Mouse (Mus musculus) forebrain, embryonic 11.5 days (tissue): ENCODE results near the gene Ppt2. TPM values are rescaled to one million over a fixed set of nuclear protein-coding genes. Genes with fewer than 3 reads are reported as not detected.
A peak's percentile ranks its signal among the peaks of the same experiment; 100 is the strongest.

Experiments
- ATAC-seq: fragments of 200-750 bp; cut with Nextera tagmentation; replicated peaks from 2 replicates; pipeline ENCODE4 v1.8.0; 2017; ENCODE audit warnings: moderate TSS enrichment; ENCODE audit not compliant: low FRiP score
- DNase-seq: peaks from one replicate; pipeline ENCODE4 v3.0.0-alpha.2; 2017; ENCODE audit warnings: low spot score
- H3K27ac ChIP-seq: fragments of 300-500 bp; sonication (generic); 2 replicates; pipeline ENCODE4 v1.5.1; 2014; ENCODE audit warnings: low read depth, low read length
- H3K27me3 ChIP-seq: fragments of 300-500 bp; sonication (generic); 2 replicates; pipeline ENCODE4 v1.6.1; 2014; ENCODE audit warnings: mild to moderate bottlenecking, low read length, mixed read lengths; ENCODE audit not compliant: control insufficient read depth, insufficient read depth
- H3K36me3 ChIP-seq: fragments of 300-500 bp; sonication (generic); 2 replicates; pipeline ENCODE4 v1.6.1; 2014; ENCODE audit warnings: mild to moderate bottlenecking, low read length, moderate library complexity, mixed read lengths; ENCODE audit not compliant: control insufficient read depth, insufficient read depth
- H3K4me1 ChIP-seq: fragments of 300-500 bp; sonication (generic); replicated peaks from 2 replicates; pipeline ENCODE4 v1.6.1; 2014; ENCODE audit warnings: low read length, mixed read lengths; ENCODE audit not compliant: control insufficient read depth, insufficient read depth
- H3K4me2 ChIP-seq: fragments of 300-500 bp; sonication (generic); 2 replicates; pipeline ENCODE4 v1.6.1; 2014; ENCODE audit warnings: low read depth, mild to moderate bottlenecking, low read length, moderate library complexity, mixed read lengths; ENCODE audit not compliant: severe bottlenecking
- H3K4me3 ChIP-seq: fragments of 300-500 bp; sonication (generic); 2 replicates; pipeline ENCODE4 v1.5.1; 2014; ENCODE audit warnings: low read depth, low read length
- H3K9ac ChIP-seq: fragments of 300-500 bp; sonication (generic); 2 replicates; pipeline ENCODE4 v1.6.1; 2014; ENCODE audit warnings: low read length
- H3K9me3 ChIP-seq: fragments of 300-500 bp; sonication (generic); 2 replicates; pipeline ENCODE4 v1.6.1; 2016; ENCODE audit warnings: low read length, mixed read lengths; ENCODE audit not compliant: control insufficient read depth
- WGBS: fragments of 180-500 bp; shearing (Covaris S2); extraction: QIAGEN DNeasy Blood & Tissue Kit; methylation state at CpG from one replicate; pipeline ENCODE4 v1.1.7; 2014; 5-methylcytosine and 5-hydroxymethylcytosine counted together
- polyA plus RNA-seq: library from polyadenylated mRNA; unstranded; fragments of >200 nt; fragmentation: Nextera tagmentation; extraction: Ambion mirVana; gene quantifications from 2 replicates; pipeline ENCODE4 v1.2.1, GENCODE M21; 2014

Ppt2 gene
- polyA plus RNA-seq, 1 experiment from 2014 or later = 26.4 TPM

GRCm38 (mm10) chr17:34654392-34654791, 26.1 kb upstream of the Ppt2 start:
- WGBS = 95% methylated on average over 13 of the region's 13 CpGs
- no peak overlapping the region for H3K4me2 ChIP-seq
- H3K4me3 ChIP-seq = no peak overlapping the region
- H3K36me3 ChIP-seq = peaks cover 4% of the 10 kb centered on the region; the same call in 1 of the 2 replicates
- no peak for DNase-seq
- H3K9me3 ChIP-seq = no peaks in the 10 kb centered on the region
- H3K9ac ChIP-seq = no peak overlapping the region
- H3K4me1 ChIP-seq = peaks cover 3% of the 10 kb centered on the region; the same call in 1 of the 2 replicates
- H3K27ac ChIP-seq = no peak overlapping the region
- H3K27me3 ChIP-seq = no peaks in the 10 kb centered on the region
- ATAC-seq = no peak

- 62% methylated on average over 9 of the region's 9 CpGs for WGBS
- H3K9me3 ChIP-seq = no peaks in the 10 kb centered on the region
- no peak overlapping the region for H3K27ac ChIP-seq
- H3K4me3 ChIP-seq = no peak overlapping the region
- no peaks in the 10 kb centered on the region for H3K27me3 ChIP-seq
- no peak overlapping the region for H3K9ac ChIP-seq
- peak; percentile 78 for DNase-seq
- no peak for ATAC-seq
- H3K4me1 ChIP-seq = peaks cover 3% of the 10 kb centered on the region; the same call in 1 of the 2 replicates
- H3K4me2 ChIP-seq = no peak overlapping the region
- H3K36me3 ChIP-seq = peaks cover 4% of the 10 kb centered on the region; the same call in 1 of the 2 replicates
Measured at GRCm38 (mm10) chr17:34653746-34654285, 25.5 kb upstream of the Ppt2 start.

DNA sequence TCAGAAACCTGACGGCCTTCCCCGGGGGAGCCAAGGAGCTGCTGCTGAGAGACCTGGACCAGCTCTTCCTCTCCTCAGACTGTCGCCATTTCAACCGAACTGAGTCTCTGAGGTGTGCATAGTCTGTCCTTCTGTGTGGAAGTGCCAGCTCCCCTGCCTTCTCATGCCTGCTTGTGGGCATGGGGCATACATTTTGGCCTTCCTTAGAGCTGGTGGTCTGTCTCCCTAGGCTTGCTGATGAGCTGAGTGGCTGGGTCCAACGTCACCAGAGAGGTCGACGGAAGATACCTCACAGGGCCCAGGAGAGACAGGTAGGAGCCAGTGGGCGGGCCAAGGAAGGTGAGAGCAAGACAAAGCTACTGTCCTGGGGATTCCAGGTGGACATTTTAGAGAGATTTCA, 24.7 kb upstream of the Ppt2 start:
- no peak for DNase-seq
- no peak overlapping the region for H3K27ac ChIP-seq
- peaks cover 4% of the 10 kb centered on the region; the same call in 1 of the 2 replicates for H3K36me3 ChIP-seq
- peaks cover 8% of the 10 kb centered on the region for H3K4me1 ChIP-seq
- no peak for ATAC-seq
- H3K9ac ChIP-seq = no peak overlapping the region
- H3K9me3 ChIP-seq = no peaks in the 10 kb centered on the region
- no peaks in the 10 kb centered on the region for H3K27me3 ChIP-seq
- H3K4me3 ChIP-seq = no peak overlapping the region
- no peak overlapping the region for H3K4me2 ChIP-seq
- 89% methylated on average over 8 of the region's 8 CpGs for WGBS

DNA sequence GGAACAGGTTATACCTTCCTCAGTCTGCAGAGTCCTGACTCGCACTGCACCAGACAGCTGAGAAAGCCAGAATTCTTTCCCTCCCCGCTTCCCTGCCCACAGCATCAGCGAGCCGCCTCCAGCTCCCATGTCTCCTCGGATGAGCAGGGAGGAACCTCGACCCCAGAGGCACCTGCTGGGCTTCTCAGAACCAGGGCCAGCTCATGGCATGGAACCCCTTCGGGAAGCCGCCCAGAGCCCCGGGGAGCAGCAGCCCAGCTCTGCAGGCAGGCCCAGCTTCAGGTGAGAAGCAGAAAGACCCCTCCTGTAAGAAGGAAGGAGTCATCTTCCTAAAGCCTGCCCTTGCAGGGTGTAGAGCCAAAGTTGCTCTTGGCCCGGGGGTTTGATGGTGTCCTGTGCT, 24.2 kb upstream of the Ppt2 start:
- Histone ChIP-seq H3K9me3 (no peaks in the 10 kb centered on the region), H3K4me3 (no peak overlapping the region), H3K9ac (no peak overlapping the region), H3K4me2 (no peak overlapping the region), H3K27me3 (no peaks in the 10 kb centered on the region), H3K4me1 (peaks cover 12% of the 10 kb centered on the region), H3K27ac (no peak overlapping the region), H3K36me3 (peaks cover 4% of the 10 kb centered on the region; the same call in 1 of the 2 replicates)
- WGBS = 90% methylated on average over 10 of the region's 10 CpGs
- ATAC-seq (no peak), DNase-seq (peak; percentile 52)

GRCm38 (mm10) chr17:34651507-34652221, 23.4 kb upstream of the Ppt2 start:
- Histone ChIP-seq H3K36me3 (peaks cover 4% of the 10 kb centered on the region; the same call in 1 of the 2 replicates), H3K4me1 (peaks cover 12% of the 10 kb centered on the region), H3K9me3 (no peaks in the 10 kb centered on the region), H3K4me2 (no peak overlapping the region), H3K27ac (no peak overlapping the region), H3K9ac (no peak overlapping the region), H3K27me3 (no peaks in the 10 kb centered on the region), H3K4me3 (no peak overlapping the region)
- DNase-seq (peak; percentile 71), ATAC-seq (no peak)
- WGBS = 50% methylated on average over 19 of the region's 19 CpGs

DNA sequence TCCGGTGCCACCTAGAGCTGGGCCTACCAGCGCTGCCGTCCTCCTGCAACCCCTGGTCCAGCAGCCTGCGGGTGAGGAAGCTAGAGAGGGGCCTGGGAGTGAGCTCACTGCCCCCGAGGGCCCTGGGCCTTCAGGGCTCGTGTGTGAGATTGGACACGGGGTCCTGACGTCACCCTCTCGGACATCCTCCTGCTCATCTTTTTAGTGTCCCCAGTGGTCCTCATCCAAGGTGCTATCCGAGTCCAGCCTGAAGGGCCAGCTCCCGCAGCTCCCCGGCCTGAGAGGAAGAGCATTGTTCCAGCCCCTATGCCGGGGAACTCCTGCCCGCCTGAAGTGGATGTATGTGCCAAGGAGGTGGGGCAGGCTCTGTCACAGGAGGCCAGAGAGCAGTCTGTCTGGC, 22.5 kb upstream of the Ppt2 start:
- Histone ChIP-seq H3K27me3 (no peaks in the 10 kb centered on the region), H3K9ac (no peak overlapping the region), H3K36me3 (peaks cover 4% of the 10 kb centered on the region; the same call in 1 of the 2 replicates), H3K4me2 (no peak overlapping the region), H3K27ac (no peak overlapping the region), H3K4me1 (peaks cover 9% of the 10 kb centered on the region), H3K4me3 (no peak overlapping the region), H3K9me3 (no peaks in the 10 kb centered on the region)
- ATAC-seq (no peak), DNase-seq (peak; percentile 45)
- WGBS = 91% methylated on average over 14 of the region's 14 CpGs

GRCm38 (mm10) chr17:34649106-34649864, 21.0 kb upstream of the Ppt2 start:
- H3K36me3 ChIP-seq = peaks cover 4% of the 10 kb centered on the region; the same call in 1 of the 2 replicates
- ATAC-seq (no peak), DNase-seq (no peak)
- no peaks in the 10 kb centered on the region for H3K9me3 ChIP-seq
- no peak overlapping the region for H3K4me3 ChIP-seq
- H3K9ac ChIP-seq = no peak overlapping the region
- H3K27me3 ChIP-seq = no peaks in the 10 kb centered on the region
- no peak overlapping the region for H3K4me2 ChIP-seq
- H3K27ac ChIP-seq = no peak overlapping the region
- H3K4me1 ChIP-seq = peaks cover 11% of the 10 kb centered on the region
- 86% methylated on average over 18 of the region's 18 CpGs for WGBS

GRCm38 (mm10) chr17:34648141-34648890, 20.0 kb upstream of the Ppt2 start:
- Histone ChIP-seq H3K9me3 (no peaks in the 10 kb centered on the region), H3K4me1 (peaks cover 11% of the 10 kb centered on the region), H3K4me2 (peak overlapping the region; percentile 87), H3K27ac (no peak overlapping the region), H3K27me3 (no peaks in the 10 kb centered on the region), H3K4me3 (peak overlapping the region; percentile 73), H3K36me3 (peaks cover 4% of the 10 kb centered on the region; the same call in 1 of the 2 replicates), H3K9ac (peak overlapping the region; percentile 17)
- DNase-seq (no peak), ATAC-seq (no peak)
- WGBS = 87% methylated on average over 16 of the region's 16 CpGs
